Comparison of ENCODE assay signal across 9 mouse cellular contexts in genomic region chr6:29819309-29819708, GRCm38 (mm10). TPM values are rescaled to one million over a fixed set of nuclear protein-coding genes. Genes with fewer than 3 reads are reported as not detected.
DNase-seq lines count a peak whose midpoint lies in the region; ATAC-seq and TF ChIP-seq lines count a peak whose summit lies in the region.
"Had no signal": no experiment of that assay in that cellular context is flagged by ENCODE, and none has a peak within 500 bp of the region (broad histone marks: within the 10 kb centered on the region; RNA-seq: fewer than 3 reads in every experiment).

No protein-coding gene starts in this region.

- no peak overlapping the region for H3K4me2 ChIP-seq in forebrain, embryonic 15.5 days (replicated peaks)

- peak; percentile 78 for TF ChIP-seq CTCF in gastrocnemius, adult 2 months (IDR thresholded peaks at IDR 0.05)
- no peak for TF ChIP-seq CTCF in thymus, adult 2 months (IDR thresholded peaks at IDR 0.05; ENCODE audit: borderline replicate concordance, control insufficient read depth, extremely low read depth, insufficient read depth, low read length, poor library complexity)
- peak; percentile 90 for TF ChIP-seq CTCF in layer of hippocampus, adult 2 months (conservative IDR thresholded peaks at IDR 0.05)

- intact Hi-C loops in gastrocnemius, adult 2 months (cut with DNase I) = loop anchor here (2.0 kb wide), 2 partner anchors 53 to 109 kb away; no protein-coding TSS in a partner anchor

- no peak overlapping the region for H3K9ac ChIP-seq in forebrain, embryonic 15.5 days (replicated peaks)

- no peaks in the 10 kb centered on the region for H3K9me3 ChIP-seq in forebrain, embryonic 15.5 days
- H3K9me3 ChIP-seq: megakaryocyte, embryonic 14.5 days had no signal

- no peak overlapping the region; the same call in 1 of the 2 replicates for H3K4me3 ChIP-seq in gastrocnemius, adult 2 months
- H3K4me3 ChIP-seq in thymus, adult 2 months (ENCODE audit: control insufficient read depth, insufficient read depth, low read length) = no peak overlapping the region
- H3K4me3 ChIP-seq in layer of hippocampus, adult 2 months = no peak overlapping the region
- no peak overlapping the region for H3K4me3 ChIP-seq in forebrain, embryonic 15.5 days
- H3K4me3 ChIP-seq: megakaryocyte, embryonic 14.5 days had no signal

- no peaks in the 10 kb centered on the region for H3K27me3 ChIP-seq in thymus, adult 2 months (ENCODE audit: control insufficient read depth, insufficient read depth, low read length)
- H3K27me3 ChIP-seq in forebrain, embryonic 15.5 days = no peaks in the 10 kb centered on the region
- H3K27me3 ChIP-seq: megakaryocyte, embryonic 14.5 days had no signal

- ATAC-seq in common myeloid progenitor, adult 5-6 weeks (replicated peaks; ENCODE audit: low read depth, poor library complexity, severe bottlenecking) = peak; percentile 52; the same call in 1 of the 2 replicates
- ATAC-seq in forebrain, embryonic 15.5 days (replicated peaks) = no peak

- DNase-seq in gastrocnemius, adult 2 months = no peak
- DNase-seq in gastrocnemius, postnatal 25 days = no peak
- DNase-seq in thymus, adult 2 months = peak; percentile 36
- no peak for DNase-seq in thymus, adult 18-20 months
- peak; percentile 47 for DNase-seq in layer of hippocampus, adult 2 months (ENCODE audit: low spot score in 2 of 2)
- peak; percentile 16 for DNase-seq in right cerebral cortex, postnatal 4 days

- WGBS in thymus, adult 2 months = 13% methylated on average over 3 of the region's 3 CpGs
- WGBS in forebrain, embryonic 15.5 days = 34% methylated on average over 3 of the region's 3 CpGs

- no peak for TF ChIP-seq POLR2A in thymus, adult 2 months (IDR thresholded peaks at IDR 0.05; ENCODE audit: control insufficient read depth, extremely low read depth, insufficient read depth, low read length, poor library complexity)

- H3K4me1 ChIP-seq in thymus, adult 2 months (replicated peaks; ENCODE audit: control insufficient read depth, insufficient read depth, low read length) = no peaks in the 10 kb centered on the region
- H3K4me1 ChIP-seq in forebrain, embryonic 15.5 days = peaks cover 13% of the 10 kb centered on the region
- H3K4me1 ChIP-seq: megakaryocyte, embryonic 14.5 days had no signal

- no peaks in the 10 kb centered on the region for H3K36me3 ChIP-seq in thymus, adult 2 months (ENCODE audit: control insufficient read depth, insufficient read depth, low read length)
- H3K36me3 ChIP-seq in forebrain, embryonic 15.5 days = no peaks in the 10 kb centered on the region

- H3K27ac ChIP-seq in gastrocnemius, adult 2 months = no peak overlapping the region
- H3K27ac ChIP-seq in thymus, adult 2 months (ENCODE audit: control insufficient read depth, insufficient read depth, low read length) = no peak overlapping the region
- 0 out of 2 replicates have a peak overlapping the region, but pooled peaks have one; percentile 3 for H3K27ac ChIP-seq in layer of hippocampus, adult 2 months
- no peak overlapping the region for H3K27ac ChIP-seq in forebrain, embryonic 15.5 days (replicated peaks)

RNA-seq across cellular contexts. Expression of gene Ahcyl2, which starts 51.5 kb away (rescaled TPM):
- total RNA-seq in gastrocnemius, adult 2 months (2021) = 10 to 100 TPM; 14.7 to 20.3 TPM
- 10 to 100 TPM; 16.0 to 19.0 TPM for total RNA-seq in gastrocnemius, postnatal 25 days (2021)
- 35.3 and 44.1 TPM in 2 replicates for polyA plus RNA-seq in thymus, adult 2 months (2012; rRNA removed)
- total RNA-seq in common myeloid progenitor, adult 5-6 weeks (2017) = 24.1 and 25.4 TPM in 2 replicates
- 100 to 1,000 TPM; 237 to 264 TPM for total RNA-seq in layer of hippocampus, adult 2 months (2021)
- 12.9 and 13.0 TPM in 2 replicates for polyA plus RNA-seq in forebrain, embryonic 15.5 days (2015; fragmentation: Nextera tagmentation; extraction: Ambion mirVana)

Comparison
In these comparisons a context has a peak if more than half of its experiments do, and no peak if none do; other contexts are left out.
1. DNase-seq: peak in thymus, adult 2 months (single experiment), layer of hippocampus, adult 2 months (2 of 2) and right cerebral cortex, postnatal 4 days (single experiment); none in gastrocnemius, adult 2 months (single experiment), gastrocnemius, postnatal 25 days (single experiment) and thymus, adult 18-20 months (0 of 2).